ENCODE assay signal across 20 mouse cellular contexts in the genomic region with DNA sequence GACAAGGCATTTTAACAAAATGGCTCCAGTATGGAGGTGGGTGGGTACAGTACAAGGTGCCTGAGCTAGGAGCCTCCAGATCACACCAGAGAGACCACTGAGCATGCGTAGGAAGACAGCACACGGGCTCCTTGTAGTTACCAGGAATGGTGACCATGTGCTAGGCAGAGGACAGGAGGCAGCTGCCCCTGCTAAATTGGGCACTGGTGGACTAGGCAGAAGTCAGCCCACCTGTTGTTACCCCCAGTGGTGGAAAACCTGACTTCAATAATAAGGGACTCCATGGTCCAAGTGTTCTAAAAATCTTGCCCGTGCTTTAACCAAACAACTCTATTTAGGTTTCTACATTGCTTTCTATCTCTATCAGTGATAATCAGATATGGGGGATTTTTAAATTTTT. TPM values are rescaled to one million over a fixed set of nuclear protein-coding genes. Genes with fewer than 3 reads are reported as not detected.
"Had no signal": no experiment of that assay in that cellular context is flagged by ENCODE, and none has a peak within 500 bp of the region (broad histone marks: within the 10 kb centered on the region; RNA-seq: fewer than 3 reads in every experiment).

No protein-coding gene starts in this region.

- H3K4me3 ChIP-seq: midbrain, embryonic 13.5 days; midbrain, embryonic 15.5 days; myocyte; neural tube, embryonic 13.5 days; neural tube, embryonic 15.5 days had no signal

- H3K36me3 ChIP-seq: midbrain, embryonic 13.5 days; midbrain, embryonic 15.5 days; neural tube, embryonic 13.5 days; neural tube, embryonic 15.5 days had no signal

- ATAC-seq: midbrain, embryonic 13.5 days; midbrain, embryonic 15.5 days had no signal

- DNase-seq: lung, adult 18-20 months; lung, embryonic 14.5 days; lung, postnatal 10 days; lung, postnatal 4 days; retina, postnatal 1 day; right cerebral cortex, adult 18-20 months; right cerebral cortex, postnatal 25 days; right cerebral cortex, postnatal 4 days; spleen, adult 18-20 months; thymus, adult 18-20 months; thymus, postnatal 14 days; thymus, postnatal 36 days had no signal

- H3K27ac ChIP-seq: midbrain, embryonic 13.5 days; midbrain, embryonic 15.5 days; neural tube, embryonic 13.5 days; neural tube, embryonic 15.5 days had no signal

- H3K9ac ChIP-seq: lung, embryonic 14.5 days; midbrain, embryonic 13.5 days; midbrain, embryonic 15.5 days; neural tube, embryonic 13.5 days; neural tube, embryonic 15.5 days had no signal

- H3K4me2 ChIP-seq: lung, embryonic 14.5 days; midbrain, embryonic 11.5 days; midbrain, embryonic 13.5 days; midbrain, embryonic 15.5 days; neural tube, embryonic 13.5 days; neural tube, embryonic 15.5 days had no signal

- H3K27me3 ChIP-seq: midbrain, embryonic 13.5 days; midbrain, embryonic 15.5 days; neural tube, embryonic 13.5 days; neural tube, embryonic 15.5 days had no signal

- H3K9me3 ChIP-seq: midbrain, embryonic 13.5 days; midbrain, embryonic 15.5 days; neural tube, embryonic 13.5 days; neural tube, embryonic 15.5 days had no signal

RNA-seq across cellular contexts. Expression of a gene that starts 10.6 kb away (rescaled TPM):
- total RNA-seq: megakaryocyte, adult 5-6 weeks; megakaryocyte-erythroid progenitor cell, adult 5-6 weeks had no signal
